Mouse (Mus musculus) v-Abl transformed pro-B cells (cell line): ENCODE data around the gene Lmf1.

ENCODE experiments used
- in situ Hi-C, 2 experiments: fragments of 400-800 bp; cut with MboI; formaldehyde crosslinking; loops; one replicate each; pipeline ENCODE4 v1.15.1; 2025; ENCODE audit not compliant: unreplicated experiment in 2 of 2

Lmf1 gene

DNA sequence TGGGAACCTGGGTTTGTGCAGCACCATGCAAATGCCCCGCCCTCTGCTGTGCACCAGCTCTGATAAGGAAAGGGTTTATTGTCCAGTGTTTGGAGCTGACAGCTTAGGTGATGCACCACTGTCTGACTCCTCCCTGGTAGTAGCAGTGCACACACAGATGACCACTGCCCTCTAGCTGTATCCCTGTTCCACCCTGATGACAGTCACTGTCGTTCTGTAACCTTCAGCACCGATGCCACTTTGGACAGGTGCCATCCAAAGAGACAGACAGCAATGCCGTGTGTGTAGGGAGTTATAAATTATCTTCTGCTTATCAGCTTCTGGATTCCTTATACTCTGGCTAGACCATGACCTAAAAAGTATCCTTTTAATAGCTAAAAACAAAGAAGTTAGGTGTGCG lies 16.6 kb downstream of the Lmf1 start:
- in situ Hi-C loops: no loop called here

DNA sequence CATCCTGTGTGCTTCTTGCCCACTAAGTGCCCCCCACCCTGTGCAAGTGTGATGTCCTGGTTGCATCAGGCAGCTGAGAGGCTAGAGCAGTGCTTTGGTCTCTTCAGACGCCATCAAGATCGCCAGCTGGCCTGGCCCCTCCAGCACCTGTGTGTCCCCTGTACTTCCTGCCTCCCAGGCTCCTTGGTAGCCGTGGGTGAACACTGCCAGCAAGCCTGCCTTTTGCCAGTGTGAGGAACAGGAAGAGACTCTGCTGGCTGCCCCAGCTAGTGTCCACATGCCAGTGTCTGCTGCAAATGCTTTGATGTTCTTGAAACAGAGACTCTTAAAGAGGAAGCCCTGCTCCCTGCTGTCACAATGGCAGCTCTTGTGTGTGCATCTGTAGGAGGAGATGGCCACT lies 18.7 kb downstream of the Lmf1 start:
- in situ Hi-C loops: no loop called here

DNA sequence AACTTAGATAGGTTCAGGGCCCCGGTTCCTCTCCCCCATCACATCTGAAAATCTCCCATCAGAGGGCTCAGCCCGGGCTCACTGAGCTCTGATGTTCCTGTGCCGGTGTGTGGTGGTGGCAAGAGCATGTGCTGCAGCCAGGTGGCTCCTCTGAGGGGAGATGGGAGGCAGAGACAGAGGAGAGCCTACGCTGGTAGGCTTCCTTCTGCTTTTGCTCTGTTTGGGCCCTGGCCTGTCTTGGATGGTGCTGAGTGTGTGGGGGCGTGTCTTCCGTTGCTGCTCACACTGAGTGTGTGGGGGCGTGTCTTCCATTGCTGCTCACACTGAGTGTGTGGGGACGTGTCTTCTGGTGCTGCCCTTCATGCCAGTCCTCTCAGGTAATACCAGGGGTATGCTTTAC lies 23.5 kb downstream of the Lmf1 start:
- in situ Hi-C loops: no loop called here

DNA sequence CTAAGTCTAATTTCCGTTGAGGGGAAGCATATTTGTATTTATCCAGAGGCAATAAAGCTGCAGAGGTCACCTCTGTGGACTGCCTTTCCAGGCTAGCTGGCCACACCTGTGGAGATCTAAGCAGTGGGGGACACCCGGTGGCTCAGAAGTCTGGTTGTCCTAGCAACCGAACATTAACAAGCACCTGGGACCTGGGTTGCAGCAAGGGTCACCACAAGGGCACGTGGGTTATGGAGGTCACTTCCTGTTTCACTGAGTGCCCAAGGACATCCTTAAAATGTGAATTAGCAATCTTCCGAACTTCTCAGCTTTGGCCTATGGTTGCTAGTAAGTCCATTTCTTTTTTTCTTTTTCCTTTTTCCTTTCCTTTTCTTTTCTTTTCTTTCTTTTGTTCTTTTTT lies 25.3 kb downstream of the Lmf1 start:
- in situ Hi-C loops: no loop called here

DNA sequence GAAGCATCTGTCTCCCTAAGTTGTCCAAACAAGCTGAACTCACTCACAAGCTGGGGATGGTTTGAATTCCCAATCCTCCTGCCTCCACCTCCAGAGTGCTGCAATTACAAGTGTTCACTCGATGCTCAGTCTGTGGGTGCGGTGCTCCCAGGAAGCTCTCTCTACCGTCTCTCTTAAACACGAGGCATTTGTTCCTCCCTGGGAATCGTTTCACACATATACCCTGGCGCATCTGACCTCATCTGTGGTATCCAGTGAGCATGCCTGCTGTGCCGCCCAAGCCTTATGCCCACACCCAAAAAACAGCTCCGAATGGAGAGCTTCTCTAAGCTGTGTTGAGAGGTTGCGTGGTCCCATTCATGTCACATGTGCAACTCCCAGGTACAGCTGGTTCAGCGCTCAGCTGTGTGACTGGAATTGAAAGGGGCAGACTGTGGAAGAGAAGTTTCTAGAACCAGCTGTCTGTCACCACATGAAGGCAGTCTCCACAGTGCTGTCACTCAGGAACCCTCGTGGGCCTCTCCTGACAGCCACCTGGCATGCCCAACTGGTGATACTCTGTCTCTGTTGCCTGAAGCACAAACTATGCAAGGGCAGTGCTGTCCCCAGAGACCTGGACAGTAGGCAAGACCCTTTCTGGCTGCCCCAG lies 29.4 kb downstream of the Lmf1 start:
- in situ Hi-C loops: no loop called here

DNA sequence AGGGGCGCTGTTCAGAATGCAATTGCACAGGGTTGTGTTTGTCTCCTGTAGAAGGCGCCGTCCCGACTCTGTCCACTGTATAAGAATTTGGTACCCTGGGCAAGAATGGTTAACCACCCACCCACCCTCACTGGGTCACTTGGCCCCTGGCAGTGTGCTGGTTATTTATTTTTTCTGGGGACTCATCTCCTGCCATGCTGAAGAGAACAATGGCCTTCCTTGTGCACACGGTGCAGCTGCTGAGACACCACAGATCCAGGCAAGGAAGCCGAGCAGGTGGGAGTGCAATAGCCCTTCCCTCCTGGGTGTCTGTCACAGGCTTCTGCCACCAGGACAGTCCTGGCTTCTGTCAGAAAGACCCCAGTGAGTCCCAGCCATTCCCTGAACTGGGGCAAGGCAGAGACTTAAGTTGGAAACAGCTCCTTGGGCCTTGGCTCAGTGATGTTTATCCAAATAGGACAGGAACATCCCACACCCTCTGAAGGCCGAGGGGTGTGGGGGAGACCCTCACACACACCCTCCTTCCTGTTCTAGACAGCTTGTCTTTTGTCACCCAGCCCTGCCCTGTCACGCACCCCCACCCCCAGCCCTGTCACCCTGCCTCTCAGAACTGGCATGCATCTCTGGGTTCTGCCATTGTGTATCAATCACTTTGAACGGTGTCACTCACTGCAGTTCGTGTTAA lies 30.1 kb downstream of the Lmf1 start:
- in situ Hi-C loops: no loop called here

DNA sequence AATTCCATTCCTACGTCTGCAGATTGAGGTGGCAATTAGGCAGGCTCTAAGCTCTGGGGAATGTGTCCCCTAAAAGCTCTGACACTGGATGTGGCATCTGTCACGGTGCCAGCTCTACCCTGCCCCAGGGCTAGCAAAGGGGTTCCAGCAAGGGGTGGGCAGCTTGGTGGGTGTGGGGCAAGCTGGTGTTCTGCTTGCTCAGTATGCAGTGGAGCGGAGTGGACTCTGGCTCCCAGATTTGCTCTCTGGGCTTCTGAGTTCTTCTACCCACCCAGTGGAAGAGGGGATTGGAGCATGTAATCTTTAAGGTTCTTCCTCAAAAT lies 30.6 kb downstream of the Lmf1 start:
- in situ Hi-C loops: no loop called here

DNA sequence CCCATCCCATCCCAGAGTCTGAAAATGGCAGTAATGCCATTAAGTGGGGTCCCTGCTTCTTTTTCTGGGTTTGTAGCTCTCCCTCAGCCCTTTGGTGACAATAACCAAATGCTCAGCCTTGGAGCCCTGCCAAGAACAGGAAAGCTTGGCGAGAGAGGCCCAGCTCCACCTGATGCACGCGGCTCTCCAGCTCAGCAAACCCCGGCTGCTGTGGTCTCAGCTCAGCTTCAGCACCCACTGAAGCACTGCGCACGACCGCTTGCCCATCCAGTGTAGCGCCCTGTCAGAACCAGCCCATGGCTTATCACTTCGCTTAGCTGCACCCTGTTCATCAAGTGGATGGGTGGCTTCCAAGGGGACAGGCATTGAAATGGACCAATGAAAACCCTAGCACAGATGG lies 31.3 kb downstream of the Lmf1 start:
- in situ Hi-C loops: no loop called here

DNA sequence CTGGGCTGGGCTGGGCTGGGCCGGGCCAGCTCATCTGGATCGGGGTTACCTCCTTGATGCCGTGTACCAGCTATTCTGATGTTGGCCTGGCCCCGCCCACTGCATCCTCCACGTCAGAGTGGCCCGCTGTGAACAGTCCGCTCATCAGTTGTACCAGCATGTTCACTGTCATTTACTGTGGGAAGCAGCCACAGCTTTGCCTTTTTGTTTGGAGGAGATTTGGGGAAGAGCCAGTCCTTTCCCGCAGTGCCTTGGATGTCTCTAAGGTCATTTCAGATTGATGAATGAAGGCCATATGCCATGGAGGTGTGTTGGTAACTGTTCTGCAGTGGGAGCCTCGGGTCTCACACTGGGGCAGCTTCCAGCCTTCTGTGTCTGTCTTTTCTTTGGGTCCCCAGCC lies 33.7 kb downstream of the Lmf1 start:
- in situ Hi-C loops: no loop called here

DNA sequence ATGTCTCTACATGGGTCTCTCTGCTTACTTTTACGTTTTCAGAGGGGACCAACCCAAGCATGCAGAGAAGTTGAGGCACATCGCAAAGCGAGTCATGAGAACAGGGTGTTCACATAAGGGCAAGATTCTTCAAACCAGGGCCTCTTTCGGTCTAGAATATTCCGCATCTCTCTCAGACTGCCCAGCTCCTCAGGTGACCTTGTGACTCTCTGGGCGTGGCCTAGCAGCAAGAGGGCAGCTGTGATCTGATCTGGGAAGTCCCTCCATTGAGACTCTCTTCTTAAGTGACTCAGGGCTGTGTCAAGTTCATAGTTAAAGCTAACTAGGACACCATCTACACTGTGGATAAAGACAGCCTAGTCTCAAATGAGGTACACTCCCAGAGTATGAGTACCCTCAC lies 34.4 kb downstream of the Lmf1 start:
- in situ Hi-C loops: no loop called here

DNA sequence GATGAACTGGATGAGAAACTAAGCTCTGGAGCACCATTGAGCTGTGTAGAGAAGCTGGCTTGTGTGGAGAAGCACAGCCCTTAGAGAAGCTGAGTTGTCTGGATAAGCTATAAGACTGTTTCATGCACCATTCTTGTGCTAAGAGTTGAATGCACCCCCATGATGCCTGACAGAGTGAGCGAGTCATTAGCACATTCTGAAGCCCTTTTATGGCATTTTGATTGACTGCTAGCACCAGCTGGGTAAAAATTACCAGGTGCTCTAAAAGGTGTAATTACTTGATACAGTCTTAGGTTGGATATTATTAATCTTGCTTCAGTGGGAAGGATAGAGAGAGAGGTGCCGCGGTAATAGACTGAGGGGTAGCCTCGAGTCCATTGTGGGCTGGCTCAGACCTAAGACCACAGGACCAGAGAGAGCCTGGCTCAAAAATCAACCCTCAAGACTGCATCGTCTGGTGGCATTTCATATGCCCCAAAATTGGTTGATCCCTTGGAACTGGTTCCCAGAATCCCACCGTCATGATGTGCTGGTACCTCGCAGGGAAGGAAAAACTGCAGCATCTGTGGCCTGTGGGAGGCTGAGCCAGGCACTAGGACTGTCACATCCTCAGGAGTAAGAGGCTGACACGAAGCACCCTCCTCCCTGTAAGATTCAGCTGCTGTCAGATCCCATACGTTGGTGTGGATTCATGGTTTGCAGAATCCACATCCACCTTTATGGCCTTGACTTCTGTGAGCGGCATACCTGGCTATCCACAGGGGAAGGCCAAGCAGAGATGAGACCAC lies 36.0 kb downstream of the Lmf1 start:
- in situ Hi-C loops: no loop called here

DNA sequence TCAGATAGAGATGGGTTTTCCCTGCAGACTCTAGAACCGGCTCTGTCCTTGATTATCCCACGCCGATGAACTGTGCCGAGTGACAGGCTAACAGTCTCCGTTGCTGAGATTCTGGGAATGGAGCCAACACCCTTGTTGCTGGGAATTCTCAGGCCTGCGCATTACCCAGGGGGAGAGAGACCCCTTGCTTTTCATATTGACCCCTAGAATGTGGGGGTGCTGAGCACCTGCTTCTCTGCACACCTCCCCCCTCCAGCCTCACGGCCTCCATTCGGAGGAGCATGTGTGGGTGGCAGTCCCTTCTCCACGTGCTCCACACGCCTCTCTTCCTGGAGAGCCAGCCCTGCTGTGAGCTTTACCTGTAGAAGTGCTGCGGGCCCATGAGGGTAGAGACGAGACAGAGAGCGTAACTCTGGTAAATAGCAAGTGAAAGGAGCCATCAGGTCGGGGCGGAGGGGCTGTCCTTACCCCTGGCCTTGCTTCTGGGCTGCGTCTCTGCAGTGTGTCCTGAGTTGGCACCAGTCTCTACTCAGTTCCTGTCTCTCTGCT lies 39.7 kb downstream of the Lmf1 start:
- in situ Hi-C loops: no loop called here

DNA sequence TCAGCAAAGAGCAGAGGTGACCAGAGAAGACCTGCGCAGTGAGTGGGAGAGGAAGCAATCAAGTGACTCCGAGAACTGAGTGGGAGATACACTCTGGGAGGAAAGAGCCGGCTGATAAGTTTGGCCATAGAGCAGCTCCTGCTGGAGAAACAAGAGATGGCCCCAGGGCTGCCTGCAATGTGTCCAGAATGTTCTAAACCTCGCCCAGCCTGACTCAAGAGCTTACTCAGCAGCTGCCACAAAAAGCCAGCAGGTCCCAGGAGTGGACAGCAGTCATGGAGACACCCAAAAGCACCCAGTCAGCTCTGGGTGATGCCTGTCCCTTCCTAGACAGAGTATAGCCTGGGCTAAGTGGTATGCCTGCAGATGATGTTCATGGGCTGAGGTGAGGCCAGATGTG lies 44.6 kb downstream of the Lmf1 start:
- in situ Hi-C loops: no loop called here

DNA sequence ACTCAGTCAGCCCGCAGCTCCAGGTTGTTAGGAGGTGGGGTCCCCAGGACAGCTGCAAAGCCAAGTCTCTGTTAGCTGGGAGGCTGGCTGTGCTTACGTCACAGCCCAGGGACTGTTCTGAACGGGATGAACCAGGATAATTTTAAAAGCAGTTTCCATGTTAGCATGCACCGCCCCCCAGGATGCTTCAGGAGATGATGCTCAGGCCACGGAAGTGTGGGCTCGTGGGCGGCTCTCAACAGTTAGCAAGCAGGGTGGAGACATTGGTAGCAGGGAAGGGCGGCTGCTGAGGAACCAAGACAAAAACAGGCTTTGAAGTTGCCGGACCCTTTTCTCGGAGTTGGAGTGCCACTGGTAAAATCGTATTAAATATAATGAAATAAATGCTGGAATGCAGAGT lies 45.0 kb downstream of the Lmf1 start:
- in situ Hi-C loops: no loop called here

DNA sequence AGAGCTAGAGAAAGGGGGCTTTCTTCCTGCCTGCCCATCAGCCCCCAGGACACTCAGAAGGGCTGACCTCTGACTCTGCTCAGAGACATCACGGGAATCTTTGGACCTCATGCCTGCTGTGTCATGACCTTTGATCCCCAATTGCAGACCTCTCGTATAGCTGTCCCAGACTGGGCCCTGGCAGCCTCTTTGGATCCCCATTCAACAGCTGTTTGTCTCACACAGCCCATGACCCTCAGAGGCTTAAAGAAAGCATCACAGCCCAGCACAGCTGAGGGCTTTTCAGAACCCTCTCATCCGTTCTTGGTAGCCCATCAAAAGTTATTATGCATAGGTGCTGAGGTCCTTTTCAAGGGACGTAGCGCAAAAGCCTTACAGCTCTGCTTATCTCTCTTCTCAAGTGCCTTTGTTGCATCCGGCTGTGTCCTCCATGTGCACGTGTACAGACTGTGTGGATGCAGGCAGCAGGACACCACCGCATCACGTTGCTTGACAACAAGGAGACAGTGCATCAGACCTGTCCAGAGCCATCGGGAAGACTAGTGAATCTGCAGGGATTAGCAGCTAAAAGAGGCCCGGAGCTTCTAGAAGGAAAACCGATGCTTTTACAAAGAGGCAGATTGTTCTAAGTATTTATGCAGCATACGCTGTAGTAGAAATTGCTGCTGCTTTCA lies 45.7 kb downstream of the Lmf1 start:
- in situ Hi-C loops: no loop called here

DNA sequence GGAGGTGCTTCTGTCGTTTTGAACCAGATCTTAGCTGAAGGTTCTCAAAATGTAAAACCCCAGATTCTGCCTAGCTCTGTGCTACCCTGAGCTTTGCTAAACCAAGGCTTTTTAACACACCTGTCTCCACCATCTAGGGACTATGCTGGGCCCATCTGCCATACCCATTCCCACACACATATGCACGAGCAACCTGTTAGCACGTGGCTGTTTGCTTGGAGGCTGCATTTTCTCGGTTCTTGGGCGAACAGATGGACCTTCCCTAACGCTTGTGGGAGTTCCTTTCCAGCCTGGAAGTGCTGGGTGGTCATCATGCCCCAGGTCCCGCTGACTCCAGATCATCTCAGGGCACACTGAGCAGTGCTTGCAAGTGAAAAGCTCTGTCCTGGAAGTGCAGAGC lies 46.4 kb downstream of the Lmf1 start:
- in situ Hi-C loops: no loop called here

DNA sequence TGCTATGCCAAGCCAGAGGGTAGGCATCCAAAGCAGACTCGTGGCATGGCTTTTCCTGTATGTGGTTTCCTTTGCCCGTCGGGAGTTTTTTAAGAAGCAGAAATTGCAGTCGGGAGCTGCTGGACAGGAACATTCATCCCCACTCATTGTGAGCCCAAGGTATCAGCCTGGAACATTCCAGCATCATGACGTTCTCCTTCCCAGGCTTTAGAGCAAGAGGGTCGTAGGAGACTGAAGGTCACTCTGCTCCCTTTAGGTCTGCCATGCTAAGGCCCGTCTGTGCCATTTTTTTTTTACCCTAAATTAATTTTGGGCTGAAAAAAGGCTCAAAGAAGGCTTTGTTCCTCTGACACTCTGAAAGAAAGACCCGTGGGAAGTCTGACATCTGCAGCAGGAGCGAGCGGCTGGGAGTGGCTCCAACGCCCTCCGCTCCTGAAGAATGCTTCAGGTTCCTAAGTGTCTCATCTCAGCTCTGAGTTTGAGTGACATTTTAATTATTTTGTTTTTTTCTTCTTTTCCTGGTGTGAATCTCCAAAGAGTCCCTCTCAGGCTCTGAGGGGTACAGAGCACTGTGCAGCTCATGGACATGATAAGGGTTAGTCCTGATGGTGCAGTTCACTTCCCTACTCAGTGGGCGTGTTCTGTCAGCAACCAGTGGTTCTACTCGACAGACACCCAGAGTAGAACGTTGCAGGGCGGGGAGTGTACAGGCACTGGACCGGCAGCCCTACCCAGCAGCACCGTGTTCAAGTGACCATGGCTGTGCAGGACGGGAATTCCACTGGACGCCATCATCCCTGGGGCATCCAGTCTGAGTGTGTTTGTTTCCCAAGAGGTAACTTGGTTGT lies 47.5 kb downstream of the Lmf1 start:
- in situ Hi-C loops: no loop called here

DNA sequence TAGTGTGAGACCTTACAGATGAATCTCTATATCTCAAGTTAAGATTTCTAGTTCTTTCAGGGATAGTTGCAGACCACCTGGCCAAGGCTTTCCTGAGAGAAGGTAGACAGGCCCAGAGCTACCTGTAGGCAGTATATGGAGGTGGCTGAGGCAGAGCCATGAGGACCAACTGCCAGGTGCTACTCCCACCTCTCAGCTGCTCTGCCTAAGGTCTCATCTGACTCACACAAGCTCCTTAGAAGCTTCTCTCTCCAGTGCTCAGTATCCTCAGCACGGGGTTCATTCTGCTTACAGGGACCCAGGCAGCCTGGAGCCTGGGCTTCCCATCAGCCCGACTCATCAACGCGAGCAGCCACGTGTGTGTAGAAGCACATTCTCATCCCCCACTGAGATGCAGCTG lies 51.4 kb downstream of the Lmf1 start:
- in situ Hi-C loops: no loop called here

DNA sequence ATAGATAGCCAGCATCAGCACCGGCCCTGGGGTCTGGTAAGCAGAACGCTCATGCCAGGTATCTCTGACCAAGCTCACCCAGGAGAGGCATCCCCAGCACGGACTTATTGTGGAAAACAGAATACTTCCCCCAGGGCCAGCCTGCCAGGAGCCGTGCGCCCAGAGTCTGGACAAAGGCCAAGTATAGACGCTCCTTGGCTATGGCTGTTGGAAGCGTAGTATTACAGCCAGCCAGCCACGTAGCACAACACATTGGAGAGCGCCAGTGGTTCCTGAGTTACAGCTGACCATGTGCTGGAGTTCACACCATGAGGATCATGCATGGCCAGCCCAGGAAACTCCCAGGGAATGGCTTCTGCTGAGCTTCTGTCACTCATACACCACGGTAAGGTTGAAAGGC lies 55.2 kb downstream of the Lmf1 start:
- in situ Hi-C loops: no loop called here

DNA sequence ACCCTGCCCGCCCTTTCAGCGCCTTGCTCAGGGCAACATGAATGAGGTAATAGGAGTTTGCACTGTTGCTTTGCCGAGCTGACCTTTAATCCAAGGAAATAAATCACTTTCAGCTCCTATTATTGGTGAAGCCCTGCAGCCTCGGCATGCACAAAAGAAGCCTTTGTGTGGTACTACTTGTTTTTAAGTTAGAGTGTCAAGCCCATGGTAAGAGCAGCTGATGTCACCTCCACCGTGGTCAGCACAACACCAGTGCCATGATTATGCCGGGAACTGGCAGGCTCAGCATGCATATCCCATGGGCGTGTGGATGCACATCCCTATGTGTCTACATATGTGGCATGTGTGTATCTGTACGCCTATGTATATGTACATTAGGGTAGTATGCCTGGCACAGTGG lies 56.5 kb downstream of the Lmf1 start:
- in situ Hi-C loops: no loop called here
